Mouse (Mus musculus): ENCODE measurements at regions not wholly inside any gene's neighbourhood (a gene's known extent, or its start where the extent isn't known, plus 50 kb on each side); places are given as distances from the start of the nearest gene placed in this dataset.

- 0 out of 2 replicates have a peak, but pooled peaks cover 3% of the 10 kb centered on the region for H3K4me1 ChIP-seq
- no peak overlapping the region for H3K9ac ChIP-seq
- H3K4me3 ChIP-seq (replicated peaks), result no peak overlapping the region
- 78% methylated on average over 1 of the region's 1 CpGs for WGBS
- H3K36me3 ChIP-seq, result no peaks in the 10 kb centered on the region
- H3K4me2 ChIP-seq, result no peak overlapping the region
- no peaks in the 10 kb centered on the region for H3K27me3 ChIP-seq (replicated peaks)
- no peak overlapping the region for H3K27ac ChIP-seq
- ATAC-seq (ENCODE audit: insufficient read depth, low FRiP score, low read depth), result peak; percentile 60; the same call in 1 of the 2 replicates
- no peaks in the 10 kb centered on the region for H3K9me3 ChIP-seq
Measured at GRCm38 (mm10) chr12:10445738-10446137, 55.2 kb downstream of the Rdh14 start.

- H3K27ac ChIP-seq, result no peak overlapping the region
- H3K9ac ChIP-seq, result no peak overlapping the region
- H3K4me1 ChIP-seq, result no peaks in the 10 kb centered on the region
- H3K36me3 ChIP-seq, result no peaks in the 10 kb centered on the region
- no peak overlapping the region for H3K4me3 ChIP-seq (replicated peaks)
- WGBS, result 69% methylated on average over 1 of the region's 1 CpGs
- ATAC-seq (ENCODE audit: insufficient read depth, low FRiP score, low read depth), result no peak
- H3K4me2 ChIP-seq, result no peak overlapping the region
- H3K27me3 ChIP-seq (replicated peaks), result no peaks in the 10 kb centered on the region
- no peaks in the 10 kb centered on the region for H3K9me3 ChIP-seq
Measured at GRCm38 (mm10) chr12:10457960-10458655, 67.5 kb downstream of the Rdh14 start.

- no peaks in the 10 kb centered on the region for H3K4me1 ChIP-seq
- H3K4me3 ChIP-seq (replicated peaks), result no peak overlapping the region
- H3K4me2 ChIP-seq, result no peak overlapping the region
- H3K9ac ChIP-seq, result no peak overlapping the region
- no peaks in the 10 kb centered on the region for H3K36me3 ChIP-seq
- H3K27ac ChIP-seq, result no peak overlapping the region
- no peaks in the 10 kb centered on the region for H3K9me3 ChIP-seq
- no peak for ATAC-seq (ENCODE audit: insufficient read depth, low FRiP score, low read depth)
- no peaks in the 10 kb centered on the region for H3K27me3 ChIP-seq (replicated peaks)
- WGBS, result 56% methylated on average over 7 of the region's 7 CpGs
Measured at GRCm38 (mm10) chr12:10461796-10462195, 71.2 kb downstream of the Rdh14 start.

- Histone ChIP-seq H3K4me1 (no peaks in the 10 kb centered on the region), H3K27me3 (replicated peaks) (no peaks in the 10 kb centered on the region), H3K27ac (no peak overlapping the region), H3K4me3 (replicated peaks) (no peak overlapping the region), H3K9me3 (no peaks in the 10 kb centered on the region), H3K4me2 (no peak overlapping the region), H3K9ac (no peak overlapping the region), H3K36me3 (no peaks in the 10 kb centered on the region)
- ATAC-seq (ENCODE audit: insufficient read depth, low FRiP score, low read depth), result no peak
- 55% methylated on average over 3 of the region's 3 CpGs for WGBS
Measured at GRCm38 (mm10) chr12:10462956-10463355, 72.4 kb downstream of the Rdh14 start.

- Histone ChIP-seq H3K27ac (no peak overlapping the region), H3K4me2 (no peak overlapping the region), H3K4me3 (replicated peaks) (no peak overlapping the region), H3K27me3 (replicated peaks) (no peaks in the 10 kb centered on the region), H3K9me3 (no peaks in the 10 kb centered on the region), H3K36me3 (no peaks in the 10 kb centered on the region), H3K9ac (no peak overlapping the region), H3K4me1 (0 out of 2 replicates have a peak, but pooled peaks cover 4% of the 10 kb centered on the region)
- ATAC-seq (ENCODE audit: insufficient read depth, low FRiP score, low read depth), result peak; percentile 10; the same call in 1 of the 2 replicates
- 48% methylated on average over 1 of the region's 1 CpGs for WGBS
Measured at GRCm38 (mm10) chr12:10473986-10474385, 83.4 kb downstream of the Rdh14 start.

- H3K4me1 ChIP-seq, result no peaks in the 10 kb centered on the region
- no peaks in the 10 kb centered on the region for H3K27me3 ChIP-seq (replicated peaks)
- H3K27ac ChIP-seq, result no peak overlapping the region
- H3K9ac ChIP-seq, result no peak overlapping the region
- H3K9me3 ChIP-seq, result no peaks in the 10 kb centered on the region
- no peak for ATAC-seq (ENCODE audit: insufficient read depth, low FRiP score, low read depth)
- H3K36me3 ChIP-seq, result no peaks in the 10 kb centered on the region
- H3K4me2 ChIP-seq, result no peak overlapping the region
- no peak overlapping the region for H3K4me3 ChIP-seq (replicated peaks)
- 25% methylated on average over 1 of the region's 1 CpGs for WGBS
Measured at GRCm38 (mm10) chr12:10480781-10481180, 90.2 kb downstream of the Rdh14 start.

GRCm38 (mm10) chr12:10482294-10483010, 91.9 kb downstream of the Rdh14 start:
- Histone ChIP-seq H3K27ac (no peak overlapping the region), H3K27me3 (replicated peaks) (no peaks in the 10 kb centered on the region), H3K36me3 (no peaks in the 10 kb centered on the region), H3K4me3 (replicated peaks) (no peak overlapping the region), H3K9me3 (no peaks in the 10 kb centered on the region), H3K4me1 (no peaks in the 10 kb centered on the region), H3K4me2 (no peak overlapping the region), H3K9ac (no peak overlapping the region)
- 70% methylated on average over 4 of the region's 4 CpGs for WGBS
- no peak for ATAC-seq (ENCODE audit: insufficient read depth, low FRiP score, low read depth)

- Histone ChIP-seq H3K4me3 (replicated peaks) (no peak overlapping the region), H3K9me3 (no peaks in the 10 kb centered on the region), H3K4me2 (no peak overlapping the region), H3K27ac (no peak overlapping the region), H3K4me1 (no peaks in the 10 kb centered on the region), H3K36me3 (no peaks in the 10 kb centered on the region), H3K27me3 (replicated peaks) (no peaks in the 10 kb centered on the region), H3K9ac (no peak overlapping the region)
- no peak for ATAC-seq (ENCODE audit: insufficient read depth, low FRiP score, low read depth)
Measured at GRCm38 (mm10) chr12:10506721-10507120, 116.1 kb downstream of the Rdh14 start.

- WGBS, result 56% methylated on average over 5 of the region's 5 CpGs
- Histone ChIP-seq H3K4me2 (no peak overlapping the region), H3K9me3 (no peaks in the 10 kb centered on the region), H3K27ac (no peak overlapping the region), H3K4me1 (no peaks in the 10 kb centered on the region), H3K4me3 (replicated peaks) (no peak overlapping the region), H3K36me3 (no peaks in the 10 kb centered on the region), H3K9ac (no peak overlapping the region), H3K27me3 (replicated peaks) (no peaks in the 10 kb centered on the region)
- ATAC-seq (ENCODE audit: insufficient read depth, low FRiP score, low read depth), result no peak
Measured at GRCm38 (mm10) chr12:10513526-10513925, 123.0 kb downstream of the Rdh14 start.

GRCm38 (mm10) chr12:10514278-10514677, 123.7 kb downstream of the Rdh14 start:
- 72% methylated on average over 8 of the region's 8 CpGs for WGBS
- no peak overlapping the region for H3K4me2 ChIP-seq
- peak; percentile 22; the same call in 1 of the 2 replicates for ATAC-seq (ENCODE audit: insufficient read depth, low FRiP score, low read depth)

GRCm38 (mm10) chr12:10524509-10525286, 134.1 kb downstream of the Rdh14 start:
- no peak overlapping the region for H3K4me3 ChIP-seq (replicated peaks)
- no peak overlapping the region for H3K9ac ChIP-seq
- H3K4me1 ChIP-seq, result no peaks in the 10 kb centered on the region
- H3K36me3 ChIP-seq, result no peaks in the 10 kb centered on the region
- no peak overlapping the region for H3K4me2 ChIP-seq
- no peaks in the 10 kb centered on the region for H3K27me3 ChIP-seq (replicated peaks)
- WGBS, result 44% methylated on average over 7 of the region's 7 CpGs
- H3K9me3 ChIP-seq, result no peaks in the 10 kb centered on the region
- H3K27ac ChIP-seq, result no peak overlapping the region
- ATAC-seq (ENCODE audit: insufficient read depth, low FRiP score, low read depth), result no peak

More at GRCm38 (mm10) chr12:10514278-10514677, 123.7 kb downstream of the Rdh14 start:
- no peak overlapping the region for H3K9ac ChIP-seq
- H3K27ac ChIP-seq, result no peak overlapping the region
- no peaks in the 10 kb centered on the region for H3K9me3 ChIP-seq
- H3K4me1 ChIP-seq, result no peaks in the 10 kb centered on the region
- H3K27me3 ChIP-seq (replicated peaks), result no peaks in the 10 kb centered on the region
- H3K4me3 ChIP-seq (replicated peaks), result no peak overlapping the region
- H3K36me3 ChIP-seq, result no peaks in the 10 kb centered on the region

- Histone ChIP-seq H3K9me3 (no peaks in the 10 kb centered on the region), H3K27me3 (replicated peaks) (no peaks in the 10 kb centered on the region), H3K9ac (no peak overlapping the region), H3K27ac (no peak overlapping the region), H3K4me1 (no peaks in the 10 kb centered on the region), H3K4me3 (replicated peaks) (no peak overlapping the region), H3K4me2 (no peak overlapping the region), H3K36me3 (no peaks in the 10 kb centered on the region)
- ATAC-seq (ENCODE audit: insufficient read depth, low FRiP score, low read depth), result no peak
- WGBS, result 60% methylated on average over 4 of the region's 4 CpGs
Measured at GRCm38 (mm10) chr12:10525934-10526333, 135.4 kb downstream of the Rdh14 start.

Data from stomach, embryonic 15.5 days (tissue).